Mouse (Mus musculus): ENCODE measurements around the gene Osgep.
"Not testable (repeated sequence)": the region's sequence is repeated elsewhere in the genome, so short reads cannot be mapped to it uniquely, and the experiment has no call there.

Osgep gene

GRCm38 (mm10) chr14:50924281-50925064, at the start of gene Osgep, which contains the start of gene Apex1:
Osgep (minus strand) TSS chr14:50924893.
Apex1 (plus strand) TSS chr14:50924968.
- DNase-seq, result peak; percentile 94 to 95

- no peak for DNase-seq
Measured at GRCm38 (mm10) chr14:50973700-50974099, 49.0 kb upstream of the Osgep start.

GRCm38 (mm10) chr14:50973054-50973453, 48.4 kb upstream of the Osgep start:
- DNase-seq, result not testable (repeated sequence)

- no peak for DNase-seq
Measured at GRCm38 (mm10) chr14:50970822-50971221, 46.1 kb upstream of the Osgep start.

GRCm38 (mm10) chr14:50969558-50970544, 45.2 kb upstream of the Osgep start:
- DNase-seq, result peak; percentile 35 to 48

- peak in 1 of 2 experiments; percentile 10 for DNase-seq
Measured at GRCm38 (mm10) chr14:50969041-50969440, 44.3 kb upstream of the Osgep start.

GRCm38 (mm10) chr14:50968216-50968980, 43.7 kb upstream of the Osgep start:
- DNase-seq, result no peak

- DNase-seq, result not testable (repeated sequence)
Measured at GRCm38 (mm10) chr14:50958289-50958995, 33.7 kb upstream of the Osgep start.

- not testable (repeated sequence) for DNase-seq
Measured at GRCm38 (mm10) chr14:50957146-50957545, 32.5 kb upstream of the Osgep start.

- not testable (repeated sequence) for DNase-seq
Measured at GRCm38 (mm10) chr14:50956724-50957123, 32.0 kb upstream of the Osgep start.

GRCm38 (mm10) chr14:50955942-50956508, 31.3 kb upstream of the Osgep start, which contains the start of gene Pnp2:
Pnp2 (plus strand) TSS chr14:50955992.
- peak; percentile 60 to 67 for DNase-seq

GRCm38 (mm10) chr14:50955487-50955886, 30.8 kb upstream of the Osgep start:
- DNase-seq, result no peak

GRCm38 (mm10) chr14:50945526-50945925, 20.8 kb upstream of the Osgep start:
- not testable (repeated sequence) for DNase-seq

- not testable (repeated sequence) for DNase-seq
Measured at GRCm38 (mm10) chr14:50945081-50945480, 20.4 kb upstream of the Osgep start.

GRCm38 (mm10) chr14:50944668-50945033, 20.0 kb upstream of the Osgep start:
- DNase-seq, result not testable (repeated sequence)

GRCm38 (mm10) chr14:50943932-50944667, 19.4 kb upstream of the Osgep start, which contains the start of gene Gm49342:
Gm49342 (plus strand) TSS chr14:50944517.
- DNase-seq, result peak; percentile 90 to 92

GRCm38 (mm10) chr14:50938940-50939339, 14.2 kb upstream of the Osgep start:
- no peak for DNase-seq

- no peak for DNase-seq
Measured at GRCm38 (mm10) chr14:50938119-50938908, 13.6 kb upstream of the Osgep start.

GRCm38 (mm10) chr14:50936649-50937048, 12.0 kb upstream of the Osgep start:
- DNase-seq, result no peak

Data from cerebellum, adult 18-20 months (tissue).